Mouse (Mus musculus) C2C12 (cell line): ENCODE results near the gene 2510002D24Rik. TPM values are rescaled to one million over a fixed set of nuclear protein-coding genes. Genes with fewer than 3 reads are reported as not detected.
A peak's percentile ranks its signal among the peaks of the same experiment; 100 is the strongest.

Experiments
- H3K27me3 ChIP-seq: one replicate; pipeline ENCODE4 v1.6.1; 2011; ENCODE audit not compliant: control insufficient read depth, insufficient read depth, insufficient read length
- H3K36me3 ChIP-seq: one replicate; pipeline ENCODE4 v1.6.1; 2011; ENCODE audit not compliant: control insufficient read depth, insufficient read depth
- H3K4me3 ChIP-seq: one replicate; pipeline ENCODE4 v1.5.1; 2011; ENCODE audit warnings: mild to moderate bottlenecking, control low read depth; ENCODE audit not compliant: poor library complexity, insufficient read depth, severe bottlenecking
- H3K79me2 ChIP-seq: one replicate; pipeline ENCODE4 v1.6.1; 2011; ENCODE audit not compliant: control insufficient read depth, insufficient read depth
- H3K79me3 ChIP-seq: one replicate; pipeline ENCODE4 v1.6.1; 2011; ENCODE audit warnings: low read depth, control low read depth
- H3ac ChIP-seq: one replicate; pipeline ENCODE3; 2011; ENCODE audit warnings: low read depth; ENCODE audit not compliant: control insufficient read depth, insufficient read length
- CEBPB ChIP-seq: IDR thresholded peaks from one replicate; pipeline ENCODE4 v1.6.1; 2011; ENCODE audit warnings: low read depth, mild to moderate bottlenecking, control low read depth, moderate library complexity
- CTCF ChIP-seq: IDR thresholded peaks from one replicate; pipeline ENCODE4 v1.5.1; 2011; ENCODE audit not compliant: control insufficient read depth, insufficient read depth, insufficient read length
- FOSL1 ChIP-seq: IDR thresholded peaks from one replicate; pipeline ENCODE4 v1.8.0; 2011; ENCODE audit warnings: mild to moderate bottlenecking, low read length; ENCODE audit not compliant: poor library complexity, insufficient read depth, severe bottlenecking
- MAX ChIP-seq: IDR thresholded peaks from one replicate; pipeline ENCODE4 v1.6.1; 2011; ENCODE audit warnings: mild to moderate bottlenecking, control low read depth
- MYOD1 ChIP-seq: IDR thresholded peaks from one replicate; pipeline ENCODE4 v1.6.1; 2011; ENCODE audit warnings: low read depth; ENCODE audit not compliant: control insufficient read depth, insufficient read length
- MYOG ChIP-seq: IDR thresholded peaks from one replicate; pipeline ENCODE4 v1.6.1; 2011; ENCODE audit not compliant: control insufficient read depth, insufficient read length; ENCODE audit errors: extremely low read depth
- USF1 ChIP-seq: IDR thresholded peaks from one replicate; pipeline ENCODE4 v1.6.1; 2011; ENCODE audit warnings: low read depth, mild to moderate bottlenecking, control low read depth, moderate library complexity
- polyA plus RNA-seq: library from polyadenylated mRNA; unstranded; fragments of >200 nt; fragmentation: generic; extraction: Trizol; gene quantifications from one replicate; pipeline ENCODE4 v1.2.1, GENCODE M21; 2012; ENCODE audit warnings: missing spikeins

Gene 2510002D24Rik
- polyA plus RNA-seq, 1 experiment = 1.5 TPM

GRCm38 (mm10) chr16:18876091-18876441, 39.7 kb downstream of the 2510002D24Rik start:
- Histone ChIP-seq H3K79me3 (peaks cover 41% of the 10 kb centered on the region), H3K27me3 (no peaks in the 10 kb centered on the region), H3K4me3 (peak overlapping the region; percentile 82), H3K36me3 (peaks cover 40% of the 10 kb centered on the region), H3ac (peak overlapping the region; percentile 88), H3K79me2 (peaks cover 66% of the 10 kb centered on the region)
- TF ChIP-seq MYOG = no peak
- TF ChIP-seq USF1 = no peak
- no peak for TF ChIP-seq CTCF
- TF ChIP-seq MYOD1 = no peak
- no peak for TF ChIP-seq MAX
- no peak for TF ChIP-seq FOSL1
- TF ChIP-seq CEBPB = no peak

- Histone ChIP-seq H3K79me2 (peaks cover 72% of the 10 kb centered on the region), H3K79me3 (peaks cover 48% of the 10 kb centered on the region), H3K4me3 (peak within 1 kb of the TSS; percentile 82), H3K27me3 (no peaks in the 10 kb centered on the region), H3ac (peak within 1 kb of the TSS; percentile 88), H3K36me3 (peaks cover 34% of the 10 kb centered on the region)
- TF ChIP-seq MAX = peak; percentile 72
- TF ChIP-seq FOSL1 = no peak
These were observed 40.3 kb downstream of the 2510002D24Rik start, which contains the start of the genes Mrpl40 and Hira for GRCm38 (mm10) chr16:18876442-18877308. Gene Mrpl40 (minus strand): TSS chr16:18876862. Gene Hira (plus strand): TSS chr16:18877037.

- H3K79me3 ChIP-seq = peaks cover 56% of the 10 kb centered on the region
- H3ac ChIP-seq = peak overlapping the region; percentile 80
- peaks cover 27% of the 10 kb centered on the region for H3K36me3 ChIP-seq
These were observed 41.2 kb downstream of the 2510002D24Rik start for GRCm38 (mm10) chr16:18877386-18878090.

GRCm38 (mm10) chr16:18878091-18878720, 41.8 kb downstream of the 2510002D24Rik start:
- peak overlapping the region; percentile 82 for H3K4me3 ChIP-seq
- peaks cover 21% of the 10 kb centered on the region for H3K36me3 ChIP-seq
- peaks cover 63% of the 10 kb centered on the region for H3K79me3 ChIP-seq
- no peak for TF ChIP-seq USF1
- TF ChIP-seq CEBPB = no peak
- TF ChIP-seq MAX = no peak
- TF ChIP-seq MYOG = no peak
- TF ChIP-seq FOSL1 = no peak
- no peak for TF ChIP-seq MYOD1
- no peak for TF ChIP-seq CTCF
- H3ac ChIP-seq = peak overlapping the region; percentile 80
- no peaks in the 10 kb centered on the region for H3K27me3 ChIP-seq
- peaks cover 87% of the 10 kb centered on the region for H3K79me2 ChIP-seq

More at GRCm38 (mm10) chr16:18877386-18878090, 41.2 kb downstream of the 2510002D24Rik start:
- Histone ChIP-seq H3K4me3 (peak overlapping the region; percentile 82), H3K27me3 (no peaks in the 10 kb centered on the region), H3K79me2 (peaks cover 81% of the 10 kb centered on the region)
- TF ChIP-seq MAX (peak; percentile 26), MYOD1 (no peak), MYOG (no peak), CEBPB (no peak), USF1 (no peak), CTCF (peak; percentile 18)

- peaks cover 98% of the 10 kb centered on the region for H3K79me3 ChIP-seq
- H3K79me2 ChIP-seq = peaks cover 100% of the 10 kb centered on the region
- H3K4me3 ChIP-seq = no peak overlapping the region
- no peak overlapping the region for H3ac ChIP-seq
- peaks cover 7% of the 10 kb centered on the region for H3K36me3 ChIP-seq
- TF ChIP-seq MYOD1 (no peak), MAX (no peak), USF1 (no peak), MYOG (no peak), CEBPB (no peak), CTCF (no peak), FOSL1 (no peak)
- no peaks in the 10 kb centered on the region for H3K27me3 ChIP-seq
These were observed 47.7 kb downstream of the 2510002D24Rik start for GRCm38 (mm10) chr16:18884044-18884443.

Other genes starting within 250 kb of the 2510002D24Rik start
- gene Tbx1, start 245.9 kb upstream of the 2510002D24Rik start, polyA plus RNA-seq = 12.1 TPM
- 6.4 TPM for gene Gp1bb, start 214.2 kb upstream of the 2510002D24Rik start, polyA plus RNA-seq
- 5.3 TPM for gene Gm49601, start 210.2 kb upstream of the 2510002D24Rik start, polyA plus RNA-seq
- 74.2 TPM for gene Sept5, start 206.6 kb upstream of the 2510002D24Rik start, polyA plus RNA-seq
- 0.02 TPM for gene Cldn5, start 59.7 kb upstream of the 2510002D24Rik start, polyA plus RNA-seq
- 35.5 TPM for gene Ufd1, start 24.8 kb upstream of the 2510002D24Rik start, polyA plus RNA-seq
- gene Cdc45, start 24.6 kb upstream of the 2510002D24Rik start, polyA plus RNA-seq = 52.1 TPM
- gene Gm28539, start within 50 bp of the 2510002D24Rik start, polyA plus RNA-seq = not detected
- 62.7 TPM for gene Mrpl40, start 40.3 kb downstream of the 2510002D24Rik start, polyA plus RNA-seq
- gene Hira, start 40.5 kb downstream of the 2510002D24Rik start, polyA plus RNA-seq = 43.8 TPM